Comparison of ENCODE assay signal across 27 mouse cellular contexts in the genomic region with DNA sequence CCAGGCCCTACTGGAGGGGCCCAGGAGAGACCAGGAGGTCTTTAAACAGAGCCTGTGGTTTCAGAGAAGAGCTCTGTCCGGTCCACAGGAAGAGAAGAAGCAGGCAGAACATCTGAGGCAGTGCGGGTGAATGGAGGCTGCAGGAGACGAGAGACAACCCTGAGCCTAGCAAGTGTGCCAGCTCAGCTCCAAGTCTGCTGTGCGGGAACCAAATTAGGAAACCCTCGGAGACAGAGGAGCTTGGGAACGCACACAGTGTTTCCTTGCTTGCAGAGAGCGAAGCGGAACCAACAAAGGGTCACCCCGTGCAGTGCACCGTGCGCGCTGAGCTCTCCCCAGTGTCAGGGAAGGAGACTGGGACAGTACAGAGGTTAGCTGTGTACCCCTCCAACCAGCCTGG. TPM values are rescaled to one million over a fixed set of nuclear protein-coding genes. Genes with fewer than 3 reads are reported as not detected.
DNase-seq lines count a peak whose midpoint lies in the region; ATAC-seq and TF ChIP-seq lines count a peak whose summit lies in the region.
"Had no signal": no experiment of that assay in that cellular context is flagged by ENCODE, and none has a peak within 500 bp of the region (broad histone marks: within the 10 kb centered on the region; RNA-seq: fewer than 3 reads in every experiment).

No protein-coding gene starts in this region.

- H3K4me1 ChIP-seq in kidney, embryonic 14.5 days (ENCODE audit: control insufficient read depth, insufficient read depth, low read length), result peaks cover 9% of the 10 kb centered on the region
- H3K4me1 ChIP-seq in limb, embryonic 10.5 days, result peaks cover 25% of the 10 kb centered on the region
- peaks cover 9% of the 10 kb centered on the region for H3K4me1 ChIP-seq in stomach, embryonic 16.5 days (ENCODE audit: control insufficient read depth, insufficient read depth, low read length)
- H3K4me1 ChIP-seq: heart, embryonic 15.5 days had no signal

- no peak overlapping the region for H3K4me2 ChIP-seq in kidney, embryonic 14.5 days (replicated peaks; ENCODE audit: low read depth, low read length)
- H3K4me2 ChIP-seq in stomach, embryonic 16.5 days (ENCODE audit: low read depth, low read length), result no peak overlapping the region
- H3K4me2 ChIP-seq: embryonic facial prominence, embryonic 15.5 days; forebrain, embryonic 12.5 days; heart, embryonic 15.5 days; lung, embryonic 14.5 days had no signal

- 80% methylated on average over 12 of the region's 12 CpGs for WGBS in kidney, embryonic 14.5 days
- 91% methylated on average over 12 of the region's 12 CpGs for WGBS in limb, embryonic 10.5 days
- WGBS in stomach, embryonic 16.5 days, result 82% methylated on average over 12 of the region's 12 CpGs

- no peak overlapping the region for H3K9ac ChIP-seq in kidney, embryonic 14.5 days (ENCODE audit: low read depth, low read length)
- no peak overlapping the region; the same call in 1 of the 2 replicates for H3K9ac ChIP-seq in stomach, embryonic 16.5 days (ENCODE audit: low read length)
- H3K9ac ChIP-seq: embryonic facial prominence, embryonic 15.5 days; forebrain, embryonic 12.5 days; heart, embryonic 15.5 days; liver, embryonic 14.5 days; lung, embryonic 14.5 days had no signal

- DNase-seq in gastrocnemius, adult 2 months, result no peak
- DNase-seq in gastrocnemius, adult 8-10 months (ENCODE audit: low spot score in 2 of 2), result no peak
- no peak for DNase-seq in kidney, adult 9 months
- DNase-seq in limb, embryonic 10.5 days (ENCODE audit: low spot score), result no peak
- DNase-seq in testis, postnatal 14 days (ENCODE audit: low spot score), result no peak
- DNase-seq: adrenal gland, postnatal 14 days; cerebellum, adult 11-12 months; cerebellum, adult 9-11 months; gastrocnemius, postnatal 10 days; heart, postnatal 36 days; kidney, postnatal 4 days; liver; lung, embryonic 14.5 days; lung, postnatal 14 days; midbrain, embryonic 14.5 days; retina, postnatal 1 day; right cerebral cortex, postnatal 25 days had no signal

- H3K36me3 ChIP-seq in kidney, embryonic 14.5 days (ENCODE audit: control insufficient read depth, insufficient read depth, low read length), result no peaks in the 10 kb centered on the region
- H3K36me3 ChIP-seq in limb, embryonic 10.5 days, result no peaks in the 10 kb centered on the region
- H3K36me3 ChIP-seq in stomach, embryonic 16.5 days (ENCODE audit: control insufficient read depth, insufficient read depth, low read length), result no peaks in the 10 kb centered on the region; the same call in 1 of the 2 replicates
- H3K36me3 ChIP-seq: forebrain, embryonic 12.5 days; heart, embryonic 15.5 days had no signal

- TF ChIP-seq CTCF in gastrocnemius, adult 2 months (IDR thresholded peaks at IDR 0.05), result no peak

- no peaks in the 10 kb centered on the region for H3K9me3 ChIP-seq in kidney, embryonic 14.5 days (ENCODE audit: control insufficient read depth, low read length)
- H3K9me3 ChIP-seq in limb, embryonic 10.5 days (replicated peaks), result no peaks in the 10 kb centered on the region
- H3K9me3 ChIP-seq in stomach, embryonic 16.5 days (replicated peaks; ENCODE audit: control insufficient read depth, low read length), result no peaks in the 10 kb centered on the region
- H3K9me3 ChIP-seq: embryonic facial prominence, embryonic 15.5 days; forebrain, embryonic 12.5 days; heart, embryonic 10.5 days; heart, embryonic 15.5 days had no signal

- no peak overlapping the region for H3K4me3 ChIP-seq in gastrocnemius, adult 2 months
- no peak overlapping the region for H3K4me3 ChIP-seq in kidney, embryonic 14.5 days (ENCODE audit: low read length)
- H3K4me3 ChIP-seq in limb, embryonic 10.5 days, result no peak overlapping the region
- no peak overlapping the region for H3K4me3 ChIP-seq in stomach, embryonic 16.5 days (replicated peaks; ENCODE audit: low read length)
- H3K4me3 ChIP-seq: embryonic facial prominence, embryonic 15.5 days; forebrain, embryonic 12.5 days; heart, embryonic 10.5 days; heart, embryonic 15.5 days had no signal

- H3K27ac ChIP-seq in gastrocnemius, adult 2 months, result peak overlapping the region; percentile 76
- H3K27ac ChIP-seq in kidney, embryonic 14.5 days (ENCODE audit: low read depth, low read length), result no peak overlapping the region
- H3K27ac ChIP-seq in limb, embryonic 10.5 days, result peak overlapping the region; percentile 32; the same call in 1 of the 2 replicates
- H3K27ac ChIP-seq in stomach, embryonic 16.5 days (ENCODE audit: low read length), result no peak overlapping the region; the same call in 1 of the 2 replicates
- H3K27ac ChIP-seq: embryonic facial prominence, embryonic 15.5 days; forebrain, embryonic 12.5 days; heart, embryonic 10.5 days; heart, embryonic 15.5 days; liver, embryonic 14.5 days had no signal

- intact Hi-C loops in gastrocnemius, adult 2 months (cut with DNase I), result no loop called here

- no peaks in the 10 kb centered on the region for H3K27me3 ChIP-seq in kidney, embryonic 14.5 days (ENCODE audit: control insufficient read depth, insufficient read depth, low read length)
- H3K27me3 ChIP-seq in limb, embryonic 10.5 days (ENCODE audit: low read depth, poor library complexity, severe bottlenecking), result no peaks in the 10 kb centered on the region
- H3K27me3 ChIP-seq in stomach, embryonic 16.5 days (ENCODE audit: control insufficient read depth, insufficient read depth, low read length), result no peaks in the 10 kb centered on the region
- H3K27me3 ChIP-seq: embryonic facial prominence, embryonic 15.5 days; heart, embryonic 15.5 days had no signal

- ATAC-seq in kidney, embryonic 14.5 days (ENCODE audit: low FRiP score, low TSS enrichment), result 0 out of 2 replicates have a peak, but pooled peaks have one; percentile 40
- peak; percentile 18; the same call in 1 of the 2 replicates for ATAC-seq in stomach, embryonic 16.5 days (ENCODE audit: insufficient read depth, low FRiP score)
- ATAC-seq: CD4-positive, CD25-positive, alpha-beta regulatory T cell, adult 4 months; hindbrain, embryonic 16.5 days; intestine, postnatal 0 days had no signal

RNA-seq across cellular contexts. Expression of a gene that starts 54.2 kb away (rescaled TPM):
- 10 to 100 TPM in 1 of 2 experiments, 1 to 10 TPM in 1; 8.9 to 15.9 TPM for total RNA-seq in gastrocnemius, adult 2 months (2021)
- 1 to 10 TPM; 8.2 to 9.4 (median 9.1) TPM for total RNA-seq in gastrocnemius, adult 8-10 months (2022)
- 4.0 and 5.7 TPM in 2 replicates for polyA plus RNA-seq in kidney, embryonic 14.5 days (2014; fragmentation: Nextera tagmentation; extraction: Ambion mirVana)
- 3.6 and 3.9 TPM in 2 replicates for polyA plus RNA-seq in limb, embryonic 10.5 days (2016; fragmentation: Nextera tagmentation; extraction: Ambion mirVana)
- polyA plus RNA-seq in stomach, embryonic 16.5 days (2015; fragmentation: Nextera tagmentation; extraction: Ambion mirVana), result 10.7 and 11.1 TPM in 2 replicates

Comparison
In these comparisons a context has a peak if more than half of its experiments do, and no peak if none do; other contexts are left out.
1. H3K27ac ChIP-seq: peak in gastrocnemius, adult 2 months (single experiment) and limb, embryonic 10.5 days (single experiment); none in kidney, embryonic 14.5 days (single experiment) and stomach, embryonic 16.5 days (single experiment).